Mouse (Mus musculus) bone marrow, adult 2 months (tissue): ENCODE data around the gene Tmem87b.

Experiments used
- CTCF ChIP-seq: fragments of 200-500 bp; IDR thresholded peaks from 2 replicates; pipeline ENCODE4 v1.5.1; 2011; ENCODE audit warnings: low read length, control low read depth; ENCODE audit not compliant: control insufficient read depth, insufficient read depth
- POLR2A ChIP-seq: fragments of 200-500 bp; IDR thresholded peaks from 2 replicates; pipeline ENCODE4 v1.6.1; 2011; ENCODE audit warnings: low read depth, mild to moderate bottlenecking, control low read depth, low read length, borderline replicate concordance; ENCODE audit not compliant: control insufficient read depth

GRCm38 (mm10) chr2:128892180-128892721 lies 74.3 kb downstream of the Tmem87b start:
- no peak for TF ChIP-seq CTCF
- TF ChIP-seq POLR2A: no peak
